Mouse (Mus musculus): ENCODE measurements around the gene Sgsm2. TPM values are rescaled to one million over a fixed set of nuclear protein-coding genes. Genes with fewer than 3 reads are reported as not detected.
"Not testable (repeated sequence)": the region's sequence is repeated elsewhere in the genome, so short reads cannot be mapped to it uniquely, and the experiment has no call there.

Sgsm2 gene
- total RNA-seq, 2 experiments from 2014 or later: 26.3 to 31.9 TPM

DNA sequence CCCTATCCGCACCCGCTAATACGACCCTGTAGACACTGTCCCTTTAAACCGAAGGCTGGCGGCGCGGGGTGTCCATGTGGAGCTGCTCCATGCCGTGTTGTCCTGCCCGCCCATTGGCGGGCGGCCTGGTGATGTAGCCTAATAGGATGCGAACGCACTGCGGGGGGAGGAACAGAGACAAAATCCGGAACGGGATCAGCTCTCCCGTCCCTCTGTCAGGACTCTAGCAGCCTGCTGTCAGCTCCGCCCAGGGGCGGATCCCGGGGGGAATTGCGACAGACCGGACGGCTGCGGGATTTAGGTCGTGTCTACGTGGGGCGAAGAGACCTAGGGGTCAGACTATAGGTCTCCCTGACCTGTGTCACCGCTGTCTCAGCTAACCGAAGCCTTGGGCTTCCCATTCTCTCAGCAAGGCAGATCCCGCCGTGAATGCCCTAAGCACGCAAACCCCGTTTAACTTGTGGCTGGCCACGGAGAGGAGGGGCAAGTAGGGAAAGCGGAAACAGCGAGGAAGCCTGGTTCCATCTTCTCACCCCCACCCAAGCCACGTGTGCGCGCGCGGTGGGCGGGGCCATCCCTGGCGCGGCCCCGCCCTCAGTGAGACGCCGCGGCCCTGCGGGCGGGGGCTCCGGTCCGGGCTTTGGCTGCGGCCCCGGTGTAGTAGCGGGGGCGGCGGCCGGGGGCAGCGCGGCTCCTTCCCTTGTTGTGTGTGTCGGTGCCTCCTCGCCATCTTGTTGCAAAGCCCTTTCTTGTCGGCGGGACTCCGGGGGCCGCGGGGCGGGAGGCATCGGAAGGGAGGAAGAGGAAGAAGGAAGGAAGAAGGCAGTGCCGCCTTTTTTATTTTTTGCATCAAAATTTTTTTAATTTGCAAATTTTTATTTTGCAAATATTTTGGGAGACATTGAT, 66.4 kb downstream of the Sgsm2 start, which contains the start of gene Mnt:
Gene Mnt, plus strand, starts transcription at position 665 of the 906 bp plus-strand sequence.
- peak; percentile 88 to 96 for DNase-seq (ENCODE audit: low spot score in 2 of 2)

DNA sequence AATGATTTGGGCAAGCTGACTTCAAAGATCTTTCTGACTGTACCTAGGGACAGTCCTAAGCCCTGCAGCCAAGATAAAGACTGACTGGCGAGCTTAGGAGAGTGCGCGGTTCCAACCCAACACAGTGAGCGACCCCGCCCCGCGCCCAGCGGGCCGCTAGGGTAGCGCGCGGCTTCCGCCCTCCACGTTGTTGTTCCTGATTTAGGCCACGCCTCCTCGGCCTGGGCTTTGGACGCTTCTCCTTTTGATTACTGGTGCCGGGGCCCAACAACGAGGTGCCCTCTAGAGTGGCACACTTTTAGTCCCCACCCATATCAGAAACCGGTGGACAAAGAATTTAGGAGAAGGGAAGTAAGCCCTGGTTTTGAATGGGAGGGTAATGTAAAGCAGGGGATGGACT, 67.0 kb downstream of the Sgsm2 start:
- peak; percentile 74 to 77 for DNase-seq (ENCODE audit: low spot score in 2 of 2)

DNA sequence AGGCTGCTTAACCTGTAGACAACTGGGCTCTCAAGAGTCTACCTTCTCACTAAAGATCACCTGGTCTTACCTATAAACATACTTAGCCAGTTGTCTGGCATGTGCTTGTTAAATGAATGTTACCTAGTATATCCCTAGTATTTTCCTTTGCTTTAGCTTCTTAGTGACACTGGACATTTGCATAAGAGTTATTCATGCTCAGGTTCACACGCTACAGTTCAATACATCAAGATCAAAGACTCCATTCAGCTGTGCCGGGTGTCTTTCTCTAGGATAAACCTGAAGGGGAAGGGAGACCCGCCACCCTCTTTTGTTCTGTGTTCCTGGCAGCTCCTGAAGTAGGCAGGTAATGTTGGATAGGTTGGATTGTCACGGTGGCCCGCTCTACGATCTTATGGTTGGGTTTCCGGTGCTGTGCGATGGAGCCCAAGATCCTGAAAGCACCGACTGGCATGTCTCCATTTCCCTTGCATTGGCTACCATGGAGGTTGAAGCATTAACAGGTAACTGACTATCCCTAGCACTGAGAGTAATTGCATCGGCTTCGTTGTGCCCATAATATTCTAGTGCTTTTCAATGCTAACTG, 67.8 kb downstream of the Sgsm2 start:
- DNase-seq (ENCODE audit: low spot score in 2 of 2): no peak

DNA sequence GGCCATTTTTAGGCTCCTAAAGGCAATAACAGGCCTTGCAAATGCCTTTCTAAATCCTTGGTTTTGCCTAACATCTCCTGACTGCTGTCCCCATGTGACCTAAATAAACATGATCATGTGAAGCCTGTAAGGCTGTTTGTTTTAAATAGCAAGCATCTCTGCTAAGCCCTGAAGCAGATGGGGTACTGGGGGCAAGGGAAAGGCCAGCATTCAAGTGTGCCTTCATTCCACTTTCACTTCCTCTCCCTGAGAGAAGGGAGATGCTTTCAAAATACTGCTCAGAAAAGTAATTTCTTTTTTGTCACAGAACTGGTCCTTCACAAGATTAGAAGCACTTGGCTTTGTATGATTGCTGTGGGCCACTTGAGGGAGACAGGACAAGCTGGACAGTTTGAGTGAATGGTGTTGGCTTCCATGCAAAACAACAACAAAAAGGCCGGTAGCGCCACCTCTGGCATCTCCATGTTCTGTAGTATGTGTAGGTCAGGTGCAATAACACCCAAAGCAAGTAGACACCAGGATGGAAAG, 68.4 kb downstream of the Sgsm2 start:
- no peak for DNase-seq (ENCODE audit: low spot score in 2 of 2)

DNA sequence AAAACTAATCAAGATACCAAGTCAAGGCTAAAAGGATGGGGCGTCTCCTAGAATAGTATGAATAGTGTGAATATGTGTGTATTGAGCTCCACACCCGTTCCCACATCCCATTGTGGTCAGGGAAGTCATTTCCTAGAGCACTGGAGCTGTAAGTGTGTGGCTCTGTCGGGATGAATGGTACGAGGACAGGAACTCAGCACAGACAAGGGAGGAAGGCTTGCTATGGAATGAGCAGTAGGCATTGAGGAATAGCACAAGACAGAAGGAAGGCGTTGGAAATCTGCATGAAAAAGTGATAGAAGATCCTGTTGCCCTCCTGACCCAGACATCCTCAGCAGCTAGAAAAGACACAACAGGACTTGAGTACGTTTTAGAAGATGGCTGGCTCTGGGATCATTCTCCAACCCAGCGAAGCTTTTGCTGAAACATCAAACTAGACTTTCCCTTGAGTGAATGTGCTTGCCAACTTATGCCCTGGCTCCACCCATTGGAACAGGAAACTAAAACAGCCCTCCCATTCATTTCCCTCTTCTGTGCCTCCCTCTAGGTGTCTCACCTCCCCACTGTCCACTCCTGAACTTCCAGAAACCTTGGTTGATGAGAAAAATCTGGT, 69.0 kb downstream of the Sgsm2 start:
- DNase-seq (ENCODE audit: low spot score in 2 of 2): no peak

DNA sequence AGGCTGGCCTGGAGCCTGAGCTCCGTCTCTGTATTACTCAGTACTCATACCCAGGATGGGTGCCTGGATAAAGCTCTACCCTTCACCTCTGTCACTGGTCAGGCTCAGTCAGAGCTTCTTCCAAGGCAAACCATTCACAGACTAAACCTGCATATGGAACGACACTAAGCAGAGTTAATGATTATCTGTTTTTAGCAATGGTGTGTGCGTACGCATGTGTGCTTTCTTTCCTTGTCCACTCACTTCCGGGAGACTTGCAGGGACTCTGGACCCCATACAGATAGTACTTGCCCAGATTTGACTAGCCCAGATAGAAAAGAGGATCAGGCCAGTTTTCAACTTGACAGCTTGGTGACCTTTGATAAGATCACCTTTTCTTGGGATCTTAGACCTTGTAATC, 70.2 kb downstream of the Sgsm2 start:
- no peak for DNase-seq (ENCODE audit: low spot score in 2 of 2)

DNA sequence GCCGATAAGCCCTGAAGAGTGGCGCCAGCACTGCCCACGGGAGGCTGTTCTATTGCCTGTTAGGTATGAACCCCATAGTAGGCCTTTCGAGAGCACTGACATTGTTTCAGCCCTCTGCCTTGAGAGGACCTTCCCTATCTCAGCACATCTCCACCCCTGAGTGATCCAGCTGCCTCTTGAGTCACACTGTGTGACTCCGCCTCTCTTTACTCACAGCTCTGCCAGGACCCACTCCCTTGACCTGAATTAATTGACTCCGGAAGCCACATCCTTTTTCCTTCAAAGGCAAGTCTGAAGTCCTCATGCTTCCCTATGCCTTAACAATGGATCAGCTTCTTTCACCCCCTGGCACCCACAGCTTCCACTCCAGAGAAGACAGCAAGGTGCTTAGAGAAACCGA, 70.7 kb downstream of the Sgsm2 start:
- no peak for DNase-seq (ENCODE audit: low spot score in 2 of 2)

DNA sequence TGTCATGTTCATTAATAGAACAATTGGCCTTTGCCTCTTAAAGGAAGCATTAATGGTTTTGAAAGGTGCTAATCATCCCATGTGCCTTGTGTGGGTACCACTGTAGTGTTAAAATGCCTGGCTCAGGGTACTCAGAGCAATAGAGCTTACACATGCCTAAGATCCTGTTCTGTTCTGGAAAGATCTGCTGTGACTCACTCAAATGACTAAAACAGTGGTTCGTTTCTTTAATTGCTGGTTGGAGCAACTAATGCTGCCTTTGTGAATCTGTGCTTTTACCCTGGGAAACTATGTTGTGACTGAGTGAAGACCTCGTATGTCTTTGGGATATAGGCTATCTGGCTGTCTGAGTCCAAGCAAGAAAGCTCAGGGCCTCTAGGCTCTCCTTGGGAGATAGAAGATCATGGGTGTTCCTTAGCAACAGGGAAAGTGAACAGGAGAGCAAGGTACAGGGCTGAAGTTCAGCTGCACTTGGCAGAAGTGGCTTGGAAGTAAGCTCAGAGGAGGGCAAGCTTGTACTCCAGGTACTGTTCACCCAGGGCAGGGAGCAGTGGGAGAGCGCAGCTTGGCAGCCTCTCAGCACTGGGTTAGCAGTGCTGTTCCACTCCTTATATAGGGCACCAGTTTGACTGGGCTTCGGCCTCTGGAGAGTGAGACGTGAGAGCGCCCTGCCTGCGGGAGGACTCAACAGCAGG, 74.0 kb downstream of the Sgsm2 start:
- no peak for DNase-seq (ENCODE audit: low spot score in 2 of 2)

DNA sequence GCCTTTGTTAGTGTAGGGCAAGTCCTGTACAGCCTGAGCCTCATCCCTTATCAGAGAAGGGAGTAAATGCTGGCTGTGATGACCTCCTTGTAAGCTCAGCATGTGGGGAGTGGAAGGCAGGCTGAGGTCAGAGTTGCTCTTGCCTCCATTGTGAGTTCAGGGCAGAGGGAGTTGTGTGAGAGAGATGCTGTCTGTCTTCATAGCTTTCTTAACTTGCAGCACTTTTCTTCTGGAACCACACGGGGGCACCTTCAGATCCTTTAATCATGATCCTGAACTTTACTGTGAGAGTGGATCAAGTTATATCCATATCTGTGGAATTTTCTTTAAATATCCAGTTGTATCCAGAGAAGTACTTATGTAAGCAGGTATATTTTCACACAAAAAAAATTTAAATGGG, 75.4 kb downstream of the Sgsm2 start:
- no peak for DNase-seq (ENCODE audit: low spot score in 2 of 2)

DNA sequence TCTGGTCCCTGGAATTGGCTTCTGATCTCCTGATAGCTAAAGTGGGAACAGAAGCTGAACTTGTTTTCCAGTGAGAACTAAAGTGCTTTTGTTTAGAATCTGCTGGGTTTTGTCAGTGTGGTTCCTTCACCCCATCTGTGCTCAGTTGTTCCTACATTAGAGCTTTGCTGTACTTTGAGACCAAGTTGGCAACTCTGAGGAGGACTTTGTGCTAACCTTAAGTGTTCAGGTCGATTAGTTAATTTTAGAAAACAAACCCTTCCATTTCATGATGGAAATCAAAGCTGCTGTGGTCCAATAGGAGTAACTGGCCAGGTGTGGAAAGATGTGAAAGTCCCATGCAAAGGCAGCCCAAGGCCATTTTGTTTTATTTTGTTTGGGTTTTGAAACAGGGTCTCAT, 75.9 kb downstream of the Sgsm2 start:
- DNase-seq (ENCODE audit: low spot score in 2 of 2): no peak

DNA sequence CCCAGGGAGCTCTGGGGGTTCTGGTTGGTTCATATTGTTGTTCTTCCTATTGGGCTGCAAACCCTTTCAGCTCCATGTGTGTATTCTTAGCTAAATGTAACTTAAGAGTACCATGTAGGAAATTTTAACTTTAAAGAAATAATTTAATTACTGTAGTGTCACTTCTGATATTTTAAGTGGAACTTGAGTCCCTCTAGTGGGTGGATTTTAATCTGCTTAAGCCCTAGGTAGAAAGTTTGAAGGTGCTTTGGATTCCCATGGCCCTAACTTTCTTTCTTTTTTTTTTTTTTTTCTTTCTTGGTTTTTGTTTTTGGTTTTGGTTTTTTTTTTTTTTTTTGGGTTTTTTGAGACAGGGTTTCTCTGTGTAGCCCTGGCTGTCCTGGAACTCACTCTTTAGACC, 81.1 kb downstream of the Sgsm2 start:
- no peak for DNase-seq (ENCODE audit: low spot score in 2 of 2)

DNA sequence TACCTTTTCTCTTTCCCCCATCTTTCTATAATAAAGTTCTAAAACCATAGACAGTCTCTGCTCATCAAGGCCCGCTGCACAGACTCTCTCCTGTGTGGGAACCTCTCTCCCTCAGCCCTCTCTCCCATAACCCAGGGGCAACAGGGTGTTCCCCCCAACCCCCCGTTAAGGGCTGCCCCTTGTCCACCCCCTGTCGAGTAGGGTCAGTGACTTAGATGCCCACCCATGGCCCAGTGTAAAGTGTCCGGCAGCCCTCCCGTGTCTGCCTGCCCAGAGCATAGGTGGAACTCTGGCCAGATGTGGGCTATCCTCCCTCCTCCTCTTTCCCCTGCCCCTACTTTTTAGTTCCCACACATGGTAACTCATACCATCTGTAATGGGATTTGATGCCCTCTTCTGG, 85.3 kb downstream of the Sgsm2 start:
- no peak for DNase-seq (ENCODE audit: low spot score in 2 of 2)

DNA sequence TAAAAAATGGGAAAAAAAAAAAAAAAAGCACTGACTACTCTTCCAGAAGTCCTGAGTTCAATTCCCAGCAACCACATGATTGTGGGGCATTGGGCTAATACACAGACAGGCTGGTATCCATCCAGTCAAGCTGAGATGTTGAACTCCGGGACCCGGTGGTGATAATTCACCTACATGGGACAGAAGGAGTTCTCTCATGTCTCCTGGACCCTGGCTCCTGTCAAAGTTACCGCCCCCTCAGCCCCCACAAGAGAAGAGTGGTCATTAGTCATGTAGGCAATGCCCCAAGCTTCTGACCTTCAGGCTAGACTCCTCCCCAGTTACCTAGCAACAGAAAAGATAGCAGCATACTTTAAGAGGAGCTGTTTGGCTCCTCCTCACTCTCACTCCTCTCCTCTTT, 85.8 kb downstream of the Sgsm2 start:
- not testable (repeated sequence) for DNase-seq (ENCODE audit: low spot score in 2 of 2)

DNA sequence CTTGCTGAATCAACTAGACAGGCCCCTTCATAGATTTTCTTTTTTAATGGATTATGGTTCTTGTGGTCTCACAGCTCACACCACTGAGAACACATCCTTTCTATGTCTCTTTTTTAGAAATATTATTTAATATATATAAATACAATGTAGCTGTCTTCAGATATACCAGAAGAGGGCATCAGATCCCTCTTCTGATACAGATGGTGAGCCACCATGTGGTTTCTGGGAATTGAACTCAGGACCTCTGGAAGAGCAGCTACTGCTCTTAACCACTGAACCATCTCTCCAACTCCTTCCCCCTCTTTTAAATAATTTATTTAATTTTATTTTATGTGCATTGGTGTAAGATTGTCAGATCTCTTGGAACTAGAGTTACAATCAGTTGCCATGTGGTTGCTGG, 86.7 kb downstream of the Sgsm2 start:
- DNase-seq (ENCODE audit: low spot score in 2 of 2): no peak

DNA sequence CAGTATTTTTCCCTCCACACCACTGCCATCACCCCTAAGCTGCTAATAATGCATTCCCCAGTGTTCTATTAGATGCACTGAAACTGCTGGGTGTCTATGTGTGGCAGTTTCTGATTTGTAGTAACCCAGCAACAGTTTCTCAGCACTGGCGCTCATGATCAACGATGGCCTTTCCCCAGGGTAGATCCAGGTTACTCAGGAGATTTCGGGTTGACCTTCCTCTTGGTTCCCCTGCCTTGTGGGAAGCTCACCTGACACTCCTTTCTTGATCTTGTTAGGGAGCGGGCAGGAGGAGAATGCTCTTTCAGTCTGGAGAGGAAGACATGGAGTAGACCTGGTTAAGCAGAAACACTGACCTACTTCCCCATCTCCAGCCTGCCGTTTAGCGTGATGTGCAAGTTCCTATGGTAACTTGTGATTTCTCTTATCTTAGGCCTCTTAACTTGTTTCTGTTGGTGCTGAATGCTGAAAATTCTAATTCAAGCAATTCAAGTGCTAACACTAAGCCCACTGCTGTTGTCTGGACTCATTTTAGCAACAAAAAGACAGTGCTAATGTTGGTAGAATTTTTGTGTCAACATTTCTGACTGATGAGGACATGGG, 88.5 kb downstream of the Sgsm2 start:
- DNase-seq (ENCODE audit: low spot score in 2 of 2): no peak

DNA sequence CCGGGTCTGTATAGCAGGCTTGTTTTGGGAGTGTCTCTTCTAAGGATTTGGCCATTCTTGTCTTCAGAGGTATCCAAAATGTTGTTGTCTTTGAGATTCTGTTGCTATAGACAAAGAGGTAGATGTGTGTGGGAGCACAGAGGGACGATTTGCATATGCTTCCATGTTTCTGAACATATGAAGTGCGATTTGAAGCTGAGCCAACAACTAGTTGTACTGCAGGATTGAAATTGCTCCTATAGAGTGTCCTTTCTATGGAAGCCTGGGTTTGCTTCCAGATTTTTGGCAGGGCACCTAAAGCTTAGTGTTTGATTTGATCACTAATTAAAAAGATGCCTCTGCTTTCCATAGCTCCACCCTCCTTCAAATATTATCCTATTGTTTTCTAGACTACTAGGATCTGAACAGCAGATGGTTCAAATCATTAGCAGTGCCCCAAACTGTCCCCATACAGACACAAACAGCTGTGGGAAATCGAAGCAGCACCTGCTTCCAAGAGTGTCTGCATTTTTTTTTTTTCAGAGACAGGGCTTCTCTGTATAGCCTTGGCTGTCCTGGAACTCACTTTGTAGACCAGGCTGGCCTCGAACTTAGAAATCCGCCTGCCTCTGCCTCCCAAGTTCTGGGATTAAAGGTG, 89.5 kb downstream of the Sgsm2 start:
- no peak for DNase-seq (ENCODE audit: low spot score in 2 of 2)

DNA sequence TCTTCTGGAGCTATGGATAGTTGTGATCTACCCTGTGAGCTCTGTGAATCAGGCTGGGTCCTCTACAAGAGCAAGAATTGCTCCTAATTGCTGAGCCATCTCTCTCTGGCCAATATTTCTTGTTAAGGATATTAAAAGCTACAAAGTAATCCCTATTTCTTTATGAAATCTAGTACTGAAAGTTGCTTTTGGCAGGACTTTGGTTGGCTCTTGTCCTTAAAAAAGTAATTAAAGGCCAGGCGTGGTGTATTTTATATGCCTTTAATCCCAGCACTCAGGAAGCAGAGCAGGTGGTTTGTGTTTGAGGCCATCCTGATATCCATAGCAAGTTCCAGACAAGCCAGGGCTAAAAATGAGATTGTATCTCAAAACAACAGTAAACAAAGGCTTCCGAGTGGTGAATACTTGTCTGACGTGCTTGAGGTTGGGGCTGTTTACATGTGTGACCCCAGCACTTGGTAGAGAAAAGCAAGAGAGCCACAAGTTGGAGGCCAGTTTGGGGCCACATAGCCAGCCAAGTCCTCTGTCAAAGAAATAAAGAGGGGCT, 92.7 kb downstream of the Sgsm2 start:
- DNase-seq (ENCODE audit: low spot score in 2 of 2): no peak

DNA sequence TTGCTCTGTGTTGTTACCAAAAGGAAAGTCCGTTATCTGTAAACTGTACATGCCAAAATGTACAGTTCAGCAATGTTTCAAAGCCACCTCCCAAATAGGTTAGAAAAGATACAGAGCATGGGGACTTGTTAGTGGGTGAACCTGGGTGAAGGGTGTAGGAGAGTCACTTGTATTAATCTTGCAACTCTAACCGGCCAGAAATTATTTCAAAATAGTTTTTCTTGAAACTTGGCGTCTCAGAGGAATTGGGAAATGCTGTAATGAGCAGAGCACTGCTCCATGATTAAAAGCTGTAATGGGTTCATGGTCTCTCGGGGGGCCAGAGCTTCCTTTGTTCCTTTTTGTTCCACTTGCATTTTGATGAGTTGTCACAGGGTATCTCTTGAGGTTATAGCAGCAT, 96.2 kb downstream of the Sgsm2 start:
- no peak for DNase-seq (ENCODE audit: low spot score in 2 of 2)
